Comparison of ENCODE assay signal across 26 mouse cellular contexts in the genomic region with DNA sequence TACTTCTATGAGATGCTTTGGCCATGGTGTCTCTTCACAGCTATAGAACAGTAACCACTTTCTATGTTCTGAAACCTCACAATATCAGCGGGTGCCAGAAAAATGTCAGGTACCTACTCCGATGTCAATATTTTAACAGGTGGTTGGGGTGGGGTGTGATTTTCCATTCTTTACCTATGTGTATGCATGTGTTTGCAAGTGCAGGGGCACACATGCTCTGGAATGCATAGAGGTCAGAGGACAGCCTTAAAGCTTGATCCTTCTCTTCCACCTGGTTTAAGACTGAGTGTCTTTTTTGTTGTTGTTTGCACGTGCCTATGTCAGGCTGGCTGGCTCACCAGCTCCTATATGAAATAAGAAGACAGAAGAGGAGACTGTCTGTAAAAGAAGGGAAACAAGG. TPM values are rescaled to one million over a fixed set of nuclear protein-coding genes. Genes with fewer than 3 reads are reported as not detected.
DNase-seq lines count a peak whose midpoint lies in the region; ATAC-seq and TF ChIP-seq lines count a peak whose summit lies in the region.
"Had no signal": no experiment of that assay in that cellular context is flagged by ENCODE, and none has a peak within 500 bp of the region (broad histone marks: within the 10 kb centered on the region; RNA-seq: fewer than 3 reads in every experiment).

No protein-coding gene starts in this region.

- H3K4me1 ChIP-seq in lung, embryonic 14.5 days (ENCODE audit: insufficient read depth), result peaks cover 3% of the 10 kb centered on the region; the same call in 1 of the 2 replicates
- H3K4me1 ChIP-seq in lung, adult 2 months (ENCODE audit: control insufficient read depth, insufficient read depth, low read length), result no peaks in the 10 kb centered on the region
- H3K4me1 ChIP-seq in lung, embryonic 16.5 days (replicated peaks; ENCODE audit: control insufficient read depth, insufficient read depth, low read length), result peaks cover 6% of the 10 kb centered on the region; the same call in 1 of the 2 replicates
- H3K4me1 ChIP-seq in stomach, embryonic 16.5 days (ENCODE audit: control insufficient read depth, insufficient read depth, low read length), result peaks cover 12% of the 10 kb centered on the region
- H3K4me1 ChIP-seq in limb, embryonic 10.5 days, result peaks cover 19% of the 10 kb centered on the region
- H3K4me1 ChIP-seq: embryonic facial prominence, embryonic 15.5 days had no signal

- TF ChIP-seq CTCF in lung, embryonic 14.5 days (IDR thresholded peaks at IDR 0.05; ENCODE audit: low read depth), result no peak
- no peak for TF ChIP-seq CTCF in lung, adult 2 months (IDR thresholded peaks at IDR 0.05; ENCODE audit: insufficient read depth, low read length)

- peak; percentile 60; the same call in 1 of the 2 replicates for ATAC-seq in lung, embryonic 14.5 days (ENCODE audit: insufficient read depth)
- ATAC-seq in lung, embryonic 16.5 days (ENCODE audit: low read depth), result 0 out of 2 replicates have a peak, but pooled peaks have one; percentile 21
- peak; percentile 59; the same call in 1 of the 2 replicates for ATAC-seq in stomach, embryonic 16.5 days (ENCODE audit: insufficient read depth, low FRiP score)
- ATAC-seq: forebrain, embryonic 14.5 days had no signal

- H3K9ac ChIP-seq in lung, embryonic 14.5 days, result no peak overlapping the region
- no peak overlapping the region for H3K9ac ChIP-seq in lung, embryonic 16.5 days (ENCODE audit: low read length)
- H3K9ac ChIP-seq in stomach, embryonic 16.5 days (ENCODE audit: low read length), result no peak overlapping the region
- H3K9ac ChIP-seq: embryonic facial prominence, embryonic 13.5 days; embryonic facial prominence, embryonic 15.5 days; forebrain, embryonic 12.5 days had no signal

- no peak for DNase-seq in lung, embryonic 14.5 days
- DNase-seq in lung, adult 2 months, result no peak
- DNase-seq in lung, postnatal 10 days, result no peak
- DNase-seq in limb, embryonic 10.5 days (ENCODE audit: low spot score), result no peak
- no peak for DNase-seq in kidney, postnatal 25 days
- DNase-seq: adrenal gland, adult 2 months; adrenal gland, postnatal 10 days; adrenal gland, postnatal 25 days; cerebellum, adult 11 months; cerebellum, adult 18-20 months; cerebellum, adult 8-10 months; cerebellum, adult 9-11 months; cerebellum, postnatal 14 days; cerebellum, postnatal 36 days; embryo, embryonic 11 days had no signal

- H3K4me3 ChIP-seq in lung, embryonic 14.5 days (ENCODE audit: low read depth, low read length), result no peak overlapping the region
- no peak overlapping the region for H3K4me3 ChIP-seq in lung, adult 2 months (replicated peaks; ENCODE audit: extremely low read depth, low read depth, low read length)
- no peak overlapping the region for H3K4me3 ChIP-seq in lung, embryonic 16.5 days (ENCODE audit: low read length)
- no peak overlapping the region for H3K4me3 ChIP-seq in stomach, embryonic 16.5 days (replicated peaks; ENCODE audit: low read length)
- H3K4me3 ChIP-seq in limb, embryonic 10.5 days, result no peak overlapping the region
- H3K4me3 ChIP-seq: embryonic facial prominence, embryonic 13.5 days; embryonic facial prominence, embryonic 15.5 days; erythroblast, embryonic 14.5 days; forebrain, embryonic 10.5 days; forebrain, embryonic 12.5 days had no signal

- no peaks in the 10 kb centered on the region for H3K9me3 ChIP-seq in lung, embryonic 14.5 days (ENCODE audit: low read depth, low read length)
- H3K9me3 ChIP-seq in lung, embryonic 16.5 days (ENCODE audit: control insufficient read depth, low read length), result no peaks in the 10 kb centered on the region
- no peaks in the 10 kb centered on the region for H3K9me3 ChIP-seq in stomach, embryonic 16.5 days (replicated peaks; ENCODE audit: control insufficient read depth, low read length)
- no peaks in the 10 kb centered on the region for H3K9me3 ChIP-seq in limb, embryonic 10.5 days (replicated peaks)
- H3K9me3 ChIP-seq: embryonic facial prominence, embryonic 13.5 days; embryonic facial prominence, embryonic 15.5 days; forebrain, embryonic 10.5 days; forebrain, embryonic 12.5 days had no signal

- no peaks in the 10 kb centered on the region for H3K27me3 ChIP-seq in lung, embryonic 14.5 days (ENCODE audit: insufficient read depth, low read length)
- no peaks in the 10 kb centered on the region for H3K27me3 ChIP-seq in lung, embryonic 16.5 days (ENCODE audit: control insufficient read depth, insufficient read depth, low read depth, low read length)
- H3K27me3 ChIP-seq in stomach, embryonic 16.5 days (ENCODE audit: control insufficient read depth, insufficient read depth, low read length), result no peaks in the 10 kb centered on the region
- no peaks in the 10 kb centered on the region for H3K27me3 ChIP-seq in limb, embryonic 10.5 days (ENCODE audit: low read depth, poor library complexity, severe bottlenecking)
- H3K27me3 ChIP-seq: embryonic facial prominence, embryonic 13.5 days; embryonic facial prominence, embryonic 15.5 days had no signal

- no peak overlapping the region for H3K27ac ChIP-seq in lung, embryonic 14.5 days (ENCODE audit: low read depth)
- H3K27ac ChIP-seq in lung, embryonic 16.5 days (ENCODE audit: low read length), result no peak overlapping the region
- H3K27ac ChIP-seq in stomach, embryonic 16.5 days (ENCODE audit: low read length), result no peak overlapping the region
- H3K27ac ChIP-seq in limb, embryonic 10.5 days, result no peak overlapping the region
- H3K27ac ChIP-seq: embryonic facial prominence, embryonic 13.5 days; embryonic facial prominence, embryonic 15.5 days; forebrain, embryonic 10.5 days; forebrain, embryonic 12.5 days had no signal

- no peak for TF ChIP-seq POLR2A in lung, adult 2 months (IDR thresholded peaks at IDR 0.05; ENCODE audit: borderline replicate concordance, extremely low read depth, low read depth, low read length)

- 51% methylated on average over 3 of the region's 3 CpGs for WGBS in lung, embryonic 14.5 days
- 84% methylated on average over 3 of the region's 3 CpGs for WGBS in lung, adult 2 months
- WGBS in lung, embryonic 16.5 days, result 59% methylated on average over 3 of the region's 3 CpGs
- WGBS in stomach, embryonic 16.5 days, result 50% methylated on average over 3 of the region's 3 CpGs
- WGBS in limb, embryonic 10.5 days, result 85% methylated on average over 3 of the region's 3 CpGs

- H3K36me3 ChIP-seq in lung, embryonic 14.5 days (ENCODE audit: insufficient read depth), result no peaks in the 10 kb centered on the region
- H3K36me3 ChIP-seq in lung, embryonic 16.5 days (ENCODE audit: control insufficient read depth, insufficient read depth, low read length), result no peaks in the 10 kb centered on the region
- H3K36me3 ChIP-seq in stomach, embryonic 16.5 days (ENCODE audit: control insufficient read depth, insufficient read depth, low read length), result no peaks in the 10 kb centered on the region
- H3K36me3 ChIP-seq in limb, embryonic 10.5 days, result no peaks in the 10 kb centered on the region
- H3K36me3 ChIP-seq: embryonic facial prominence, embryonic 13.5 days; embryonic facial prominence, embryonic 15.5 days; forebrain, embryonic 10.5 days; forebrain, embryonic 12.5 days had no signal

- H3K4me2 ChIP-seq in lung, embryonic 14.5 days, result no peak overlapping the region
- no peak overlapping the region for H3K4me2 ChIP-seq in lung, embryonic 16.5 days (ENCODE audit: low read depth, low read length)
- no peak overlapping the region for H3K4me2 ChIP-seq in stomach, embryonic 16.5 days (ENCODE audit: low read depth, low read length)
- H3K4me2 ChIP-seq: embryonic facial prominence, embryonic 13.5 days; embryonic facial prominence, embryonic 15.5 days; forebrain, embryonic 12.5 days had no signal

RNA-seq across cellular contexts. Expression of a gene that starts 13.4 kb away (rescaled TPM):
- polyA plus RNA-seq in lung, embryonic 14.5 days (2014; fragmentation: Nextera tagmentation; extraction: Ambion mirVana), result not detected in 2 replicates
- polyA plus RNA-seq in lung, adult 2 months (2012; rRNA removed), result not detected in 2 replicates
- not detected in 2 replicates for polyA plus RNA-seq in lung, embryonic 16.5 days (2015; fragmentation: Nextera tagmentation; extraction: Ambion mirVana)
- not detected in 2 replicates for polyA plus RNA-seq in stomach, embryonic 16.5 days (2015; fragmentation: Nextera tagmentation; extraction: Ambion mirVana)
- not detected in 2 replicates for polyA plus RNA-seq in limb, embryonic 10.5 days (2016; fragmentation: Nextera tagmentation; extraction: Ambion mirVana)
- polyA plus RNA-seq: adrenal gland, adult 2 months; brain, embryonic 14.5 days; C2C12; embryonic facial prominence, embryonic 11.5 days; embryonic facial prominence, embryonic 13.5 days; embryonic facial prominence, embryonic 15.5 days; erythroblast, embryonic 14.5 days; forebrain, embryonic 10.5 days; forebrain, embryonic 12.5 days; forebrain, embryonic 14.5 days had no signal

RNA-seq across cellular contexts. Expression of a gene that starts 37.9 kb away (rescaled TPM):
- 118 and 123 TPM in 2 replicates for polyA plus RNA-seq in lung, embryonic 14.5 days (2014; fragmentation: Nextera tagmentation; extraction: Ambion mirVana)
- 48.4 and 53.4 TPM in 2 replicates for polyA plus RNA-seq in lung, adult 2 months (2012; rRNA removed)
- 121 and 131 TPM in 2 replicates for polyA plus RNA-seq in lung, embryonic 16.5 days (2015; fragmentation: Nextera tagmentation; extraction: Ambion mirVana)
- 108 and 120 TPM in 2 replicates for polyA plus RNA-seq in stomach, embryonic 16.5 days (2015; fragmentation: Nextera tagmentation; extraction: Ambion mirVana)
- polyA plus RNA-seq in limb, embryonic 10.5 days (2016; fragmentation: Nextera tagmentation; extraction: Ambion mirVana), result 40.5 and 44.6 TPM in 2 replicates
